Mouse (Mus musculus) myocyte (in vitro differentiated cells): ENCODE measurements at regions not wholly inside any gene's neighbourhood (a gene's known extent, or its start where the extent isn't known, plus 50 kb on each side); places are given as distances from the start of the nearest gene placed in this dataset.

ENCODE experiments used
- H3K27me3 ChIP-seq: one replicate; pipeline ENCODE4 v1.6.1; 2011; ENCODE audit not compliant: control insufficient read depth, insufficient read depth, insufficient read length
- H3K36me3 ChIP-seq: one replicate; pipeline ENCODE4 v1.6.1; 2011; ENCODE audit not compliant: control insufficient read depth, insufficient read depth
- H3K4me2 ChIP-seq: one replicate; pipeline ENCODE4 v1.6.1; 2011; ENCODE audit warnings: low read depth, control low read depth
- H3K4me3 ChIP-seq: one replicate; pipeline ENCODE4 v1.5.1; 2011; ENCODE audit warnings: mild to moderate bottlenecking, control low read depth, moderate library complexity
- H3K79me2 ChIP-seq: one replicate; pipeline ENCODE4 v1.6.1; 2011; ENCODE audit not compliant: control insufficient read depth, insufficient read depth
- H3ac ChIP-seq: one replicate; pipeline ENCODE4 v1.6.1; 2011; ENCODE audit not compliant: control insufficient read depth, insufficient read length
- CEBPB ChIP-seq: IDR thresholded peaks from 2 replicates; pipeline ENCODE4 v1.6.1; 2011; ENCODE audit warnings: mild to moderate bottlenecking, moderate library complexity; ENCODE audit not compliant: poor library complexity, insufficient read depth, severe bottlenecking
- E2F4 ChIP-seq: IDR thresholded peaks from one replicate; pipeline ENCODE4 v1.6.1; 2011; ENCODE audit warnings: mild to moderate bottlenecking, control low read depth, moderate library complexity; ENCODE audit not compliant: insufficient read depth
- MAX ChIP-seq: IDR thresholded peaks from one replicate; pipeline ENCODE4 v1.6.1; 2011; ENCODE audit warnings: low read depth, mild to moderate bottlenecking, control low read depth
- MYOD1 ChIP-seq, 3 experiments: IDR thresholded peaks; one replicate each; pipeline ENCODE4 v1.6.1; 2011; ENCODE audit warnings: control low read depth in 2 of 3, low read depth in 2 of 3, mild to moderate bottlenecking in 2 of 3, moderate library complexity in 1 of 3; ENCODE audit not compliant: insufficient read length in 2 of 3, control insufficient read depth in 1 of 3
- MYOG ChIP-seq, 3 experiments: IDR thresholded peaks; one replicate each; pipeline ENCODE4 v1.6.1; 2011; ENCODE audit warnings: control low read depth in 2 of 3, low read depth in 2 of 3, mild to moderate bottlenecking in 2 of 3; ENCODE audit not compliant: insufficient read length in 2 of 3, control insufficient read depth in 1 of 3, insufficient read depth in 1 of 3
- POLR2A ChIP-seq: IDR thresholded peaks from one replicate; pipeline ENCODE4 v1.6.1; 2011; ENCODE audit warnings: low read depth, mild to moderate bottlenecking, control low read depth, moderate library complexity; ENCODE audit not compliant: insufficient read length
- POLR2AphosphoS2 ChIP-seq: IDR thresholded peaks from one replicate; pipeline ENCODE4 v1.6.1; 2011; ENCODE audit warnings: low read depth, control low read depth; ENCODE audit not compliant: insufficient read length
- REST ChIP-seq: IDR thresholded peaks from one replicate; pipeline ENCODE4 v1.6.1; 2011; ENCODE audit warnings: mild to moderate bottlenecking, control low read depth, moderate library complexity; ENCODE audit not compliant: insufficient read depth, insufficient read length
- SRF ChIP-seq: IDR thresholded peaks from one replicate; pipeline ENCODE4 v1.6.1; 2011; ENCODE audit warnings: low read depth; ENCODE audit not compliant: control insufficient read depth, insufficient read length
- TCF12 ChIP-seq: IDR thresholded peaks from one replicate; pipeline ENCODE4 v1.6.1; 2011; ENCODE audit warnings: mild to moderate bottlenecking, control low read depth; ENCODE audit not compliant: poor library complexity, insufficient read depth, severe bottlenecking
- TCF3 ChIP-seq: IDR thresholded peaks from one replicate; pipeline ENCODE4 v1.6.1; 2011; ENCODE audit warnings: low read depth, control low read depth; ENCODE audit not compliant: insufficient read length
- USF1 ChIP-seq: IDR thresholded peaks from one replicate; pipeline ENCODE4 v1.6.1; 2011; ENCODE audit warnings: low read depth, mild to moderate bottlenecking, control low read depth, moderate library complexity

DNA sequence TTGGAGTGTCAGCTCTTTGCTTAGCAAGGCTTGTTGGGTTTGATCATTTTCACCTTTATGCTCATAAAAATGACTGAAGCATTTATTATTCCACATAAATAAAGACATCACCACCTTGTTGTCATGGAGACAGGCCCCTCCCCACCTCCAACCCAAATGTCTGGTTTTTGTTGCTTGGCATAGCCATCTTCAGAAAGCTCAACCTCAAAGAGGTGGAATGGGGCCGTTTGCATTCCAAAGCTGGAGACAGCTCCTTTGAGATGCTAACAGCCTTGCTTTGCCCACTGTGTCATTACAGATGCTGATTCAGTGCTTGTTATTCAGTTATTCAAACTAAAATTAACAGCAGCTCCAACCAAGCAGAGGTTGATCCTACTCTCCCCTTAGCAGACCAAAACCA is 51.9 kb upstream of the Lgalsl start:
- no peaks in the 10 kb centered on the region for H3K36me3 ChIP-seq
- peaks cover 7% of the 10 kb centered on the region for H3K27me3 ChIP-seq
- TF ChIP-seq POLR2AphosphoS2: no peak
- no peak for TF ChIP-seq TCF12
- no peak for TF ChIP-seq TCF3
- no peak for TF ChIP-seq E2F4
- TF ChIP-seq POLR2A: no peak
- TF ChIP-seq USF1: no peak
- no peak for TF ChIP-seq REST
- TF ChIP-seq CEBPB: no peak
- no peak overlapping the region for H3K4me3 ChIP-seq
- H3K79me2 ChIP-seq: no peaks in the 10 kb centered on the region
- H3ac ChIP-seq: no peak overlapping the region
- no peak overlapping the region for H3K4me2 ChIP-seq

DNA sequence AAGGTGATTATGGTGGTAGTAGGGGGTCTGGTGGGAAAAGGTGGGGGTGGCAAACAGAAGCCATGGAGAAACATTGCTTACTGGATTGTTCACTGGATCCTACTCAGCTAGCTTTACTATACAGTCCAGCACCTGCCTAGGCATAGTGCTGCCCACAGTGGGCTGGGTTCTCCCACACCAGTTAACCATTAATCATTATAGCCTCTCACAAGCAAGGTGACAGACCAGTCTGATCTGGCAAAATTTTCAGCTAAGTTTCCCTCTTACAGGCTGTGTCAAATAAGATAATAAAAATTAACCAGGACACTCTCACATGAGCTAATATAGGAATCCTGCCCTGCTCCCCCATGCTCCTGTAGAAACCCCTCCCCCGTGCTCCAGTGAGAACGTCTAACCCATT is 53.1 kb upstream of the Lgalsl start:
- Histone ChIP-seq H3K27me3 (peaks cover 16% of the 10 kb centered on the region), H3K4me2 (no peak overlapping the region), H3ac (no peak overlapping the region), H3K36me3 (no peaks in the 10 kb centered on the region), H3K4me3 (no peak overlapping the region), H3K79me2 (no peaks in the 10 kb centered on the region)
- TF ChIP-seq TCF12: no peak
- TF ChIP-seq POLR2A: no peak
- no peak for TF ChIP-seq SRF
- no peak for TF ChIP-seq POLR2AphosphoS2
- TF ChIP-seq CEBPB: no peak
- TF ChIP-seq USF1: no peak
- no peak for TF ChIP-seq MAX
- TF ChIP-seq MYOG (IDR thresholded peaks at IDR 0.05; ENCODE audit: control insufficient read depth in 1 of 3, insufficient read depth in 1 of 3, insufficient read length in 2 of 3, low read depth in 2 of 3): no peak
- no peak for TF ChIP-seq TCF3
- no peak for TF ChIP-seq MYOD1 (IDR thresholded peaks at IDR 0.05; ENCODE audit: control insufficient read depth in 1 of 3, insufficient read length in 2 of 3, low read depth in 2 of 3)
- TF ChIP-seq E2F4: no peak

DNA sequence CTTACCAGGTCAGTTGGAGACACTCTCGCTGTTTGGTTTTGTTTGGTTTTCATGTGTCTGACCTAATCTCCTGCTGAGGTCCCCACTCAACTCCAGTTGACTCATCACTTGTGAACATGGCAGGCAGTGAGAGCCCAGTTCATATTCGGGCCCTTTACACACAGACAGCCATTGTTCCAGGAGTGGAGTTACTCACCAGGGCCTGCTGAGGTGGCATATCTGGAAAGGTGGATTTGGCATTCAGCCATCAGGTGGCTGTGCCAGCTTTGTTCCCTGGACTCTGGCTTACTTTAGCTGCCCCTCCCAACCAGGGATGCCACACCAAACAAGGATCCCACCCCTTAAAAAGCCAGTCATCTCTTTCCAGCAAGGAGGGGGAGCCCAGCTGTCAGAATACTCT is 56.2 kb upstream of the Lgalsl start:
- H3K4me2 ChIP-seq: no peak overlapping the region
- no peak for TF ChIP-seq TCF12
- TF ChIP-seq REST: no peak
- TF ChIP-seq E2F4: no peak
- TF ChIP-seq SRF: no peak
- no peak for TF ChIP-seq MAX
- no peak for TF ChIP-seq TCF3
- no peak for TF ChIP-seq POLR2A
- no peak for TF ChIP-seq MYOG (IDR thresholded peaks at IDR 0.05; ENCODE audit: control insufficient read depth in 1 of 3, insufficient read depth in 1 of 3, insufficient read length in 2 of 3, low read depth in 2 of 3)
- no peak for TF ChIP-seq MYOD1 (IDR thresholded peaks at IDR 0.05; ENCODE audit: control insufficient read depth in 1 of 3, insufficient read length in 2 of 3, low read depth in 2 of 3)
- TF ChIP-seq USF1: no peak
- TF ChIP-seq CEBPB: no peak
- TF ChIP-seq POLR2AphosphoS2: no peak

DNA sequence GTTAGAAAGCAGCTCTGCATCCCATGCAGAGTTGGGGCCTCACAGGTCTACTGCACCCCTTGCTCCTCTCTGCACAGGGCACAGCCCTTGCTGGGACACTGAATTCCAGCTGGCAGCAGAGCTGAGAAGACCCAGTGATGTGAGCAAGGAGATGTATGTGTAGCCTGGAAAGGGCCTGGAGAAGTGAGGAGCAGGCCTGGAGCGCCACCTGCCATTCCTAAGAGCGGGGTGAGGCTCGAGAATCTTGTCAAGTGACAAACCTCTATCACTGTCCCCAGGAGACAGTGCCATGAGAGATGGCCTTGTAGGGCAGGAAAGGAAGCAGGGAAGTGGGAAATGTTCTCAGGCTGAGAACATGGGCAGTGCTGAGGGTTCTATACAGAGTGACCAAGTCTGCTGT is 59.6 kb upstream of the Lgalsl start:
- Histone ChIP-seq H3ac (no peak overlapping the region), H3K4me2 (no peak overlapping the region), H3K4me3 (no peak overlapping the region), H3K36me3 (no peaks in the 10 kb centered on the region), H3K27me3 (peaks cover 52% of the 10 kb centered on the region), H3K79me2 (no peaks in the 10 kb centered on the region)
- TF ChIP-seq USF1: no peak
- TF ChIP-seq MAX: no peak
- no peak for TF ChIP-seq MYOD1 (IDR thresholded peaks at IDR 0.05; ENCODE audit: control insufficient read depth in 1 of 3, insufficient read length in 2 of 3, low read depth in 2 of 3)
- no peak for TF ChIP-seq REST
- no peak for TF ChIP-seq MYOG (IDR thresholded peaks at IDR 0.05; ENCODE audit: control insufficient read depth in 1 of 3, insufficient read depth in 1 of 3, insufficient read length in 2 of 3, low read depth in 2 of 3)
- no peak for TF ChIP-seq TCF12
- TF ChIP-seq POLR2AphosphoS2: no peak
- no peak for TF ChIP-seq CEBPB
- no peak for TF ChIP-seq POLR2A
- TF ChIP-seq TCF3: no peak
- no peak for TF ChIP-seq SRF
- TF ChIP-seq E2F4: no peak

More for the DNA sequence above, 56.2 kb upstream of the Lgalsl start:
- no peak overlapping the region for H3K4me3 ChIP-seq
- H3K36me3 ChIP-seq: no peaks in the 10 kb centered on the region
- no peaks in the 10 kb centered on the region for H3K79me2 ChIP-seq
- H3K27me3 ChIP-seq: peaks cover 41% of the 10 kb centered on the region
- no peak overlapping the region for H3ac ChIP-seq

DNA sequence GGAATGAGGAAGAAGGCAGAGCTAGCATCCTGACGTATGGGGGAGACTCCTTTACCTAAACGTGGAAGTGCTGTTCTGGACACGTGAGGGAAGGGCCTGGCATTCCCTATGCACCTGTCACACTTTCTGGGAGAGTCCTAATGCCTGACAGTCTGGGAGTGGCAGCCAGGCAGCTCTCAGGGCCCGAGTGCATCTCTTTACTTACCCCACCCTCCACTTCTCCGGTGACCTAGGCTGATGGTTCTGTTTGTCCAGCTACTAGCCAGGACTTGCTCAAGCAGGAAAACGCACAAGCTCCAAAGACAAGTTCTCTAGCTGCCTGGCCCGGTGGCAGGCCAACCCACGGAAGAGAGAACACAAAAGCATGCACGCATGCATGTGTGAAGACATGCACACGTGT is 60.9 kb upstream of the Lgalsl start:
- H3K36me3 ChIP-seq: no peaks in the 10 kb centered on the region
- TF ChIP-seq REST (no peak), POLR2A (no peak), TCF3 (no peak), MYOG (IDR thresholded peaks at IDR 0.05; ENCODE audit: control insufficient read depth in 1 of 3, insufficient read depth in 1 of 3, insufficient read length in 2 of 3, low read depth in 2 of 3) (no peak), POLR2AphosphoS2 (no peak), MYOD1 (IDR thresholded peaks at IDR 0.05; ENCODE audit: control insufficient read depth in 1 of 3, insufficient read length in 2 of 3, low read depth in 2 of 3) (no peak), USF1 (no peak), CEBPB (no peak), E2F4 (no peak)
- no peak overlapping the region for H3K4me3 ChIP-seq
- H3ac ChIP-seq: no peak overlapping the region
- no peak overlapping the region for H3K4me2 ChIP-seq
- H3K27me3 ChIP-seq: peaks cover 52% of the 10 kb centered on the region
- no peaks in the 10 kb centered on the region for H3K79me2 ChIP-seq
